ENCODE assay signal across 7 mouse cellular contexts in genomic region chr11:78179438-78179999, GRCm38 (mm10). TPM values are rescaled to one million over a fixed set of nuclear protein-coding genes. Genes with fewer than 3 reads are reported as not detected.
A peak's percentile ranks its signal among the peaks of the same experiment; 100 is the strongest.
DNase-seq lines count a peak whose midpoint lies in the region; ATAC-seq lines count a peak whose summit lies in the region.

No protein-coding gene starts in this region.

- no peaks in the 10 kb centered on the region for H3K9me3 ChIP-seq in neural tube, embryonic 11.5 days (ENCODE audit: control insufficient read depth, low read length)
- H3K9me3 ChIP-seq in forebrain, embryonic 11.5 days (ENCODE audit: control insufficient read depth, low read length) = no peaks in the 10 kb centered on the region
- no peaks in the 10 kb centered on the region for H3K9me3 ChIP-seq in liver, embryonic 11.5 days (ENCODE audit: control insufficient read depth, low read length)

- peak overlapping the region; percentile 56 for H3K4me3 ChIP-seq in neural tube, embryonic 11.5 days (ENCODE audit: low read depth, low read length)
- peak overlapping the region; percentile 54 for H3K4me3 ChIP-seq in forebrain, embryonic 11.5 days (ENCODE audit: low read depth, low read length)
- H3K4me3 ChIP-seq in liver, embryonic 11.5 days (ENCODE audit: low read depth, low read length) = peak overlapping the region; percentile 98

- peaks cover 7% of the 10 kb centered on the region; the same call in 1 of the 2 replicates for H3K36me3 ChIP-seq in neural tube, embryonic 11.5 days (ENCODE audit: control insufficient read depth, insufficient read depth, low read length)
- peaks cover 4% of the 10 kb centered on the region for H3K36me3 ChIP-seq in forebrain, embryonic 11.5 days (ENCODE audit: control insufficient read depth, insufficient read depth, low read length)
- peaks cover 26% of the 10 kb centered on the region for H3K36me3 ChIP-seq in liver, embryonic 11.5 days (ENCODE audit: control insufficient read depth, insufficient read depth, low read length)

- H3K4me1 ChIP-seq in neural tube, embryonic 11.5 days (ENCODE audit: control insufficient read depth, insufficient read depth, low read length) = peaks cover 25% of the 10 kb centered on the region
- H3K4me1 ChIP-seq in forebrain, embryonic 11.5 days (replicated peaks; ENCODE audit: control insufficient read depth, insufficient read depth, low read length) = peaks cover 28% of the 10 kb centered on the region
- peaks cover 24% of the 10 kb centered on the region for H3K4me1 ChIP-seq in liver, embryonic 11.5 days (replicated peaks; ENCODE audit: control insufficient read depth, insufficient read depth, low read length)

- no peak for ATAC-seq in neural tube, embryonic 11.5 days (ENCODE audit: insufficient read depth, low FRiP score, low TSS enrichment)
- ATAC-seq in forebrain, embryonic 11.5 days (replicated peaks; ENCODE audit: low FRiP score) = no peak
- ATAC-seq in liver, embryonic 11.5 days (replicated peaks; ENCODE audit: low FRiP score) = no peak

- H3K9ac ChIP-seq in neural tube, embryonic 11.5 days (ENCODE audit: low read length) = peak overlapping the region; percentile 29; the same call in 1 of the 2 replicates
- peak overlapping the region; percentile 64 for H3K9ac ChIP-seq in forebrain, embryonic 11.5 days (ENCODE audit: low read length)
- H3K9ac ChIP-seq in liver, embryonic 11.5 days (ENCODE audit: low read depth, low read length) = peak overlapping the region; percentile 95

- peak overlapping the region; percentile 90 for H3K4me2 ChIP-seq in neural tube, embryonic 11.5 days (ENCODE audit: low read depth)
- peak overlapping the region; percentile 93 for H3K4me2 ChIP-seq in forebrain, embryonic 11.5 days (ENCODE audit: low read depth, low read length, severe bottlenecking)
- peak overlapping the region; percentile 92 for H3K4me2 ChIP-seq in liver, embryonic 11.5 days

- H3K27ac ChIP-seq in neural tube, embryonic 11.5 days (ENCODE audit: low read depth, low read length) = no peak overlapping the region
- peak overlapping the region; percentile 93; the same call in 1 of the 2 replicates for H3K27ac ChIP-seq in forebrain, embryonic 11.5 days (ENCODE audit: low read depth, low read length)
- peak overlapping the region; percentile 98 for H3K27ac ChIP-seq in liver, embryonic 11.5 days (ENCODE audit: low read depth, low read length)

- no peak for DNase-seq in neural tube, embryonic 11.5 days (ENCODE audit: low spot score)
- no peak for DNase-seq in neural tube, embryonic 10.5 days (ENCODE audit: extremely low spot score, low spot score)
- no peak for DNase-seq in forebrain, embryonic 11.5 days (ENCODE audit: low spot score)
- DNase-seq in liver, embryonic 11.5 days (ENCODE audit: low spot score) = no peak
- DNase-seq in adrenal gland, adult 2 months = no peak
- DNase-seq in testis, postnatal 14 days (ENCODE audit: low spot score) = no peak
- no peak for DNase-seq in cerebellum, postnatal 4 days (ENCODE audit: low spot score in 2 of 2)

- 31% methylated on average over 8 of the region's 8 CpGs for WGBS in neural tube, embryonic 11.5 days
- WGBS in forebrain, embryonic 11.5 days = 33% methylated on average over 8 of the region's 8 CpGs
- 14% methylated on average over 8 of the region's 8 CpGs for WGBS in liver, embryonic 11.5 days

- H3K27me3 ChIP-seq in neural tube, embryonic 11.5 days (ENCODE audit: control insufficient read depth, insufficient read depth, low read length) = no peaks in the 10 kb centered on the region
- no peaks in the 10 kb centered on the region for H3K27me3 ChIP-seq in forebrain, embryonic 11.5 days (ENCODE audit: control insufficient read depth, insufficient read depth, low read length)
- no peaks in the 10 kb centered on the region for H3K27me3 ChIP-seq in liver, embryonic 11.5 days (replicated peaks; ENCODE audit: control insufficient read depth, insufficient read depth, low read length)

RNA-seq across cellular contexts. Expression of gene Tlcd1, which starts 3.0 kb away (rescaled TPM):
- 9.1 and 9.9 TPM in 2 replicates for polyA plus RNA-seq in neural tube, embryonic 11.5 days (2014; fragmentation: Nextera tagmentation; extraction: Ambion mirVana)
- 7.1 and 9.9 TPM in 2 replicates for polyA plus RNA-seq in forebrain, embryonic 11.5 days (2014; fragmentation: Nextera tagmentation; extraction: Ambion mirVana)
- polyA plus RNA-seq in liver, embryonic 11.5 days (2014; fragmentation: Nextera tagmentation; extraction: Ambion mirVana) = 52.5 and 57.5 TPM in 2 replicates
- total RNA-seq in adrenal gland, adult 2 months (2021) = 10 to 100 TPM; 40.4 to 61.5 TPM
- polyA plus RNA-seq in adrenal gland, adult 2 months (2012; rRNA removed) = 319 and 423 TPM in 2 replicates

RNA-seq across cellular contexts. Expression of gene Nek8, which starts 3.0 kb away (rescaled TPM):
- polyA plus RNA-seq in neural tube, embryonic 11.5 days (2014; fragmentation: Nextera tagmentation; extraction: Ambion mirVana) = 6.6 and 7.8 TPM in 2 replicates
- polyA plus RNA-seq in forebrain, embryonic 11.5 days (2014; fragmentation: Nextera tagmentation; extraction: Ambion mirVana) = 7.6 and 9.6 TPM in 2 replicates
- polyA plus RNA-seq in liver, embryonic 11.5 days (2014; fragmentation: Nextera tagmentation; extraction: Ambion mirVana) = 13.1 and 14.3 TPM in 2 replicates
- 10 to 100 TPM in 1 of 2 experiments, 1 to 10 TPM in 1; 6.5 to 12.1 TPM for total RNA-seq in adrenal gland, adult 2 months (2021)
- polyA plus RNA-seq in adrenal gland, adult 2 months (2012; rRNA removed) = 26.7 and 30.5 TPM in 2 replicates

RNA-seq across cellular contexts. Expression of gene Rpl23a, which starts 3.9 kb away (rescaled TPM):
- 1,230 and 1,275 TPM in 2 replicates for polyA plus RNA-seq in neural tube, embryonic 11.5 days (2014; fragmentation: Nextera tagmentation; extraction: Ambion mirVana)
- 1,094 and 1,161 TPM in 2 replicates for polyA plus RNA-seq in forebrain, embryonic 11.5 days (2014; fragmentation: Nextera tagmentation; extraction: Ambion mirVana)
- 1,588 and 1,766 TPM in 2 replicates for polyA plus RNA-seq in liver, embryonic 11.5 days (2014; fragmentation: Nextera tagmentation; extraction: Ambion mirVana)
- 1,000 to 10,000 TPM; 1,792 to 2,242 TPM for total RNA-seq in adrenal gland, adult 2 months (2021)
- polyA plus RNA-seq in adrenal gland, adult 2 months (2012; rRNA removed) = 21.4 and 29.1 TPM in 2 replicates

RNA-seq across cellular contexts. Expression of gene Rab34, which starts 8.7 kb away (rescaled TPM):
- polyA plus RNA-seq in neural tube, embryonic 11.5 days (2014; fragmentation: Nextera tagmentation; extraction: Ambion mirVana) = 75.3 and 82.7 TPM in 2 replicates
- 54.7 and 58.8 TPM in 2 replicates for polyA plus RNA-seq in forebrain, embryonic 11.5 days (2014; fragmentation: Nextera tagmentation; extraction: Ambion mirVana)
- polyA plus RNA-seq in liver, embryonic 11.5 days (2014; fragmentation: Nextera tagmentation; extraction: Ambion mirVana) = 42.6 and 45.3 TPM in 2 replicates
- 10 to 100 TPM; 64.7 to 99.1 TPM for total RNA-seq in adrenal gland, adult 2 months (2021)
- 240 and 334 TPM in 2 replicates for polyA plus RNA-seq in adrenal gland, adult 2 months (2012; rRNA removed)

RNA-seq across cellular contexts. Expression of gene Proca1, which starts 13.7 kb away (rescaled TPM):
- 0.49 and 1.3 TPM in 2 replicates for polyA plus RNA-seq in neural tube, embryonic 11.5 days (2014; fragmentation: Nextera tagmentation; extraction: Ambion mirVana)
- polyA plus RNA-seq in forebrain, embryonic 11.5 days (2014; fragmentation: Nextera tagmentation; extraction: Ambion mirVana) = 1.4 and 1.6 TPM in 2 replicates
- 1.6 and 2.5 TPM in 2 replicates for polyA plus RNA-seq in liver, embryonic 11.5 days (2014; fragmentation: Nextera tagmentation; extraction: Ambion mirVana)
- 10 to 100 TPM; 20.5 to 24.4 TPM for total RNA-seq in adrenal gland, adult 2 months (2021)
- polyA plus RNA-seq in adrenal gland, adult 2 months (2012; rRNA removed) = 1.2 and 1.6 TPM in 2 replicates

Comparison
In these comparisons a context has a peak if more than half of its experiments do, and no peak if none do; other contexts are left out.
1. H3K9ac ChIP-seq: peak in every context shown above with its lines; median percentile 95 in liver, embryonic 11.5 days; 64 in forebrain, embryonic 11.5 days; 29 in neural tube, embryonic 11.5 days.
2. RNA of gene Rpl23a, which starts 3.9 kb away (polyA plus RNA-seq): 1,588 to 1,766 TPM in liver, embryonic 11.5 days, 1,230 to 1,275 TPM in neural tube, embryonic 11.5 days and 1,094 to 1,161 TPM in forebrain, embryonic 11.5 days; 21.4 to 29.1 TPM in adrenal gland, adult 2 months; every median in the first group is over 10 times any median in the second.
3. Peak in every context shown above with its lines, with median percentiles within 50 percentile points of each other: H3K4me2 ChIP-seq and H3K4me3 ChIP-seq.